Mouse (Mus musculus) urinary bladder, adult 18-20 months (tissue): ENCODE measurements around the gene Morn5.

ENCODE experiments used
- DNase-seq, 2 experiments: peaks; one replicate each; pipeline ENCODE4 v3.0.0; 2022; ENCODE audit warnings: low spot score in 2 of 2, mixed read lengths in 2 of 2

Gene Morn5

GRCm38 (mm10) chr2:36104436-36104955 is 55.2 kb downstream of the Morn5 start:
- peak in 1 of 2 experiments; percentile 28 for DNase-seq

GRCm38 (mm10) chr2:36104956-36105741 is 55.9 kb downstream of the Morn5 start, which contains the start of gene Lhx6:
Gene Lhx6, minus strand, starts transcription at chr2:36105408.
- no peak for DNase-seq

- no peak for DNase-seq
Observed at GRCm38 (mm10) chr2:36108615-36109014, 59.4 kb downstream of the Morn5 start.

- no peak for DNase-seq
Observed at GRCm38 (mm10) chr2:36112632-36113031, 63.4 kb downstream of the Morn5 start.

- no peak for DNase-seq
Observed at GRCm38 (mm10) chr2:36126795-36127429, 77.7 kb downstream of the Morn5 start.

GRCm38 (mm10) chr2:36127973-36128372 is 78.7 kb downstream of the Morn5 start:
- DNase-seq = no peak

GRCm38 (mm10) chr2:36129051-36129450 is 79.8 kb downstream of the Morn5 start:
- no peak for DNase-seq
